Mouse (Mus musculus): Measurements from ENCODE around the gene Pnliprp2.

The Pnliprp2 gene

DNA sequence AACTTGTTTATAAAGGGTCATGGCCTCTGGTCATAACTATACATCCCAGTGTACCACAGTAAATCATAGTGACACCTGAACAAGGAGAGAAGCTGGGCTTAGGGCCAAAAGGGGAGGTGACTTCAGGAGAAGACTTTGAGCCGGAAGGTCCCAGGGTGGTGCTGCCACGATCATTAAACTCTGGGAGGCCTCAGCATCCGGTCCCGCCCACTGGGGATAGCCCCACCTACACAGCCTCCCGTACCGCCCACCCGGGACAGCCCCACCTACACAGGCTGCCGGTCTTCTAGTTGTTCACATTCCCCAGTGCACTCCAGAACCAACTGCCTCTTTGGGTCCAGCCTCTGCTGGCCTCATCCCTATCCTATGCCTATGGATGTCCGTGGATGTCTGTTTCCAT is at the start of gene Pnliprp2:
TSS of gene Pnliprp2 (plus strand) at position 297 of the 400 bp plus-strand sequence.
- DNase-seq = peak; percentile 73

DNA sequence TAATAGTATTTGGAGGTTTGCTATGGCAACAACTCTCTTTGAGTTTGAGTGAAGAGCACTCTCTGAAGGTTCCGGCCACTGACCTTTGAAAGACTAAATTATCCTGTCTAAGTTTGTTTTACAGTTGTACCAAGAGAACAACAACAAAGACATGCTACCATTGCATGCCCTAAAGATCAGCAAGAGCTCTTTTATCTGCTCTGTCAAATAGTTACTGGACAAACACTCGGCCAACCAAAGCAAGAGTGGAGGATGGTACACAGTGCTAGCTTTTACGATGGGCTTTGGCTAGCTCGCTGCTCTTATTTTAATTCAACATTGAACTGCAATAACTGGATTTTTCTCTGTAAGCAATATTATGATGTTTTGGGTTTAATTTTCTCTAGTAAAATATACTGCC is 41.6 kb upstream of the Pnliprp2 start:
- DNase-seq = no peak

- no peak for DNase-seq
Measured at GRCm38 (mm10) chr19:58720439-58720838, 39.1 kb upstream of the Pnliprp2 start.

GRCm38 (mm10) chr19:58726551-58726950 is 33.0 kb upstream of the Pnliprp2 start:
- no peak for DNase-seq

GRCm38 (mm10) chr19:58727756-58728155 is 31.8 kb upstream of the Pnliprp2 start:
- no peak for DNase-seq

- no peak for DNase-seq
Measured at GRCm38 (mm10) chr19:58728445-58729031, 31.0 kb upstream of the Pnliprp2 start, which contains the start of gene Pnliprp1. Pnliprp1 (plus strand) TSS chr19:58728887.

GRCm38 (mm10) chr19:58733216-58733615 is 26.3 kb upstream of the Pnliprp2 start:
- DNase-seq = peak; percentile 12

GRCm38 (mm10) chr19:58738111-58738510 is 21.4 kb upstream of the Pnliprp2 start:
- no peak for DNase-seq

- no peak for DNase-seq
Measured at GRCm38 (mm10) chr19:58741036-58741435, 18.5 kb upstream of the Pnliprp2 start.

DNA sequence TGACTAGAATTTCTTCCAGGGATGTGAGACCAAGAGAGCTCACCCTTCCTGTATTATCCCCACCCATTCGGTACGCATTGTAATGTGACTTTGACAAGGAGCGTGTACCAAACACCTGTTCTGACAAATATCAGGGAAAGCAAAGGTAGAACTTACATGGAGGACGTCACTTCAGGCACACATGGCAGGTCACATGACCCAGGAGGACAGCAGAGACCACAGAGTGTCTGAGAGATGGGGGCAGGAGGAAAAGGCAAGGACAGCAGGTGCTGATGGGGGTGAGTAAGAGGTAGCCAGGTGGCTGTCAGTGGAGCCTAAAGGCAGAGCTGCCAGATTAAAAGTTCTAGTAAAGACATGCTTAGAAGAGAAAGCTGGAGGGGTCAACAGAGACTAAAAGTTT is 16.8 kb upstream of the Pnliprp2 start:
- no peak for DNase-seq

DNA sequence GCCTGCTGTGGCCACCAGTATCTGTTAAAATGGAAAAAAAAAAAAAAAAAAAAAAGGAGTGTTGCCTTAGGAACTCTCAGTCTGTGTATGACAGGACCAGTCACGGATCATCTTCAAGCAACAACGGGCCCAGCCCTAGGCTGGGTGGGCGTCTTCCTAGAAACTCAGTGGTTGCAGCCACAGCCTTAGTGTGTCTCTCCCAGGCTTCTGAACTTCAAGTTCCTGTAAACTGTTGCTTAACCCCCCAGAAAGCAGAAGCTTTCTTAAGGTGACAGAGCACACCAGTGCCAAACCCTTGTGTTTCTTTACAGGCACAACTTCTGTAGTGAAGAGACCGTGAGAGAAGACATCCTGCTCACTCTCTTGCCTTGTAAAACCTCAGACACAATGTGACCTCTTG is 15.8 kb upstream of the Pnliprp2 start:
- DNase-seq = no peak

GRCm38 (mm10) chr19:58747498-58748000 is 12.0 kb upstream of the Pnliprp2 start:
- no peak for DNase-seq

- no peak for DNase-seq
Measured at GRCm38 (mm10) chr19:58750822-58751221, 8.7 kb upstream of the Pnliprp2 start.

DNA sequence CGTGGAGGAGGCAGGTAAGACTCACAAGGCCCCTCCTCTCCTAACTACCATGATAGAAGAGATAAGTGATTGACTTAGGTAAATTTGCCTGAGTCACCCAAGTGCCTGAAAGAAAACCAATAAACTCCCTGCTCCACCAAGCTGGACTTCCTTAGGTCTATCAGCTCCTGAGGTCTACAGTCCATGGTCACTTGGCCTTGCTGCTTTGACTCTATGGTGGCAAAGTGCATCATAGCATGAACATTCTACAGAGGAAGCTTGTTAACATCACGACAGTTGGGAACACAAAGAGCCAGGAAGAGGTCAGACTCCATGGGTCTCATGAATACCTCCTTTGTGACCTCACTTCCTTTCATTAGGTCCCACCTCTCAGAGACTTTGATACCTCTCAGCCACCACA is 8.0 kb upstream of the Pnliprp2 start:
- no peak for DNase-seq

DNA sequence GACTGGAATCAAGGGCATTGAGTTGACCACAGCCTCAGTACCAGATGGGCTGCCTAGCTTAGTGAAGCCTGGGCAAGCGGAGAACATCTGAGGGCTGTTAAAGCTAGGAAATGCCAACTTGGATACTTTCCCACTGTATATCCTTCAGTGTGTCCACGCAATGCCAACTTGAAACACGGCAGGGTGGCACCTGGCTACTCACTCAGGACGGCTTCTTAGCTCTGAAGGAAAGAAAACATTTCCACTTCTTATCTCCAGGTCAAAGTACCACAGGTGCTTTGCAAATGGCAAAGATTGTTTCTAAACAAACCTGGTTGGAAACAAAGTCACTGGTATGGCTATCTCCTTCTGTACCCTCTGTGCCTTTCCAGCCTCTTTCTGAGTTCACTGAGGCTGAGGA is 648 bp upstream of the Pnliprp2 start:
- DNase-seq = no peak

- DNase-seq = no peak
Measured at GRCm38 (mm10) chr19:58762316-58762715, 2.8 kb downstream of the Pnliprp2 start.

DNA sequence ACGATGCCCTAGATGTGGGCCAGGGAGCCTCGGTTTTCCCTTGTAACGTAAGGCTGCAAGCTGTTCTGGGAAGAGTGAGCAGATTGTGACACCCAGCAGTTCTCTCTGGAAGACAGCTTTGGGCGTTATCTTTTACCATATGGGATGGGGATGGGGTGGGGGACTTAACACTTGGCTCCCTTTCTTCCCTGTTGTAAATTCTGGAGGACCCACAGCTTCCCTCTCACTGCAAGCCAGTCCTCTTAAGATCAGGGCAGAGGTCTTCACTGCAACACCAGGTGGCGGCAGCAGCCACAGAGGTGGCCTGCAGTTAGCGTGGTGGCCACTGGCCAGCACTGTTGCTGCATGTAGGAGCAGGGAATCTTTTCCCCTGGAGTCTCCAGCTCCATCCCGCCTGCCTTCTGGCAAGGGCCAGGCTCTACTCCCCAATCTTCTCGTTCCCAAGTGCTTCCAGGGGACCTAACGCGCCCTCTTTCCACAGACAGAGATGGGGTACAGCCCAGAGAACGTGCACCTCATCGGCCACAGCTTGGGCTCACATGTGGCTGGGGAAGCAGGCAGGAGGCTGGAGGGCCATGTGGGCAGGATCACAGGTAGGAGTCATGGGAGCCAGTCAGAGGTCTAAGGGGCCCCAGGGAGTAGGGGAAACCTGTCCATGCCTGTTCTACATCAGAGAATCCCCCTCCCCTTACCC is 3.5 kb downstream of the Pnliprp2 start:
- DNase-seq = peak; percentile 72

DNA sequence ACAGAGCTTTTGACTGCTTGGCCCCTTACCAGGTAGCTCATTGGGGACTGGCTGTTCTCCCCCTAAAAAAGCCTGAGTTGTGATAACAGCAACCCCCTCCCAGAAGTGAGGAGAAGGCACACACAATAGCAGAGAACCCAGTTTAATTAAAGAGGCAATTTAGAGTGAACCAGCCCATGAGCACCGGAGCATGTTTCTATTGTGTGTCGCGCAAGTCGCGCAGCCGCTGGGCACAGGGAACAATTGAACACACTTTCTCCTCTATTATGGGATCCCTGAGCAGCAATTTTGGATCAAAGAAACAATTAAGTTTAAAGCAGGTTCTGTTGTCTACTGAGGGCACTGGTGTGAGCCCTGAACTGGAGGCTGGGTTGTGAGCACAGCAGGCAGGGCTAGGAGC is 7.8 kb downstream of the Pnliprp2 start:
- no peak for DNase-seq

DNA sequence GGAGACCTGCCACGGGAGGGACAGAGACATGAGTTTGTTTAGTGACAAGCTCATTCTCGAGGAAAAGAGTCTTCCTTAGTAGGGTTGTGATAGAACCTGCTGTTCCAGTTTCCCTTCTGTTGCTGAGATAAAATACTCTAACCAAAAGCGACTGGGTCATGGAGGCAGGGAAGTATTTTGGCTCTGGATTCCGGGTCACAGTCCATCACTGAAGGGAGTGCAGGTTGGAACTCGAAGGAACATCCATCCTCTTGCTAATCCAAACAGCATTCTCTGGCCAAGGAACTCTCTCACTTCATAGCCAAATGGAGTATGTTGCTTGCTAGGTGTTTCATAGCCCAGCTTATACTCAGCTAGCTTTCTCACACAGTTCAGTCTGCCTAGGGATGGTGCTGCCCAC is 16.9 kb downstream of the Pnliprp2 start:
- no peak for DNase-seq

GRCm38 (mm10) chr19:58781566-58781965 is 22.0 kb downstream of the Pnliprp2 start:
- DNase-seq = no peak

GRCm38 (mm10) chr19:58783938-58784337 is 24.4 kb downstream of the Pnliprp2 start:
- no peak for DNase-seq

GRCm38 (mm10) chr19:58789194-58789593 is 29.7 kb downstream of the Pnliprp2 start:
- DNase-seq = no peak

DNA sequence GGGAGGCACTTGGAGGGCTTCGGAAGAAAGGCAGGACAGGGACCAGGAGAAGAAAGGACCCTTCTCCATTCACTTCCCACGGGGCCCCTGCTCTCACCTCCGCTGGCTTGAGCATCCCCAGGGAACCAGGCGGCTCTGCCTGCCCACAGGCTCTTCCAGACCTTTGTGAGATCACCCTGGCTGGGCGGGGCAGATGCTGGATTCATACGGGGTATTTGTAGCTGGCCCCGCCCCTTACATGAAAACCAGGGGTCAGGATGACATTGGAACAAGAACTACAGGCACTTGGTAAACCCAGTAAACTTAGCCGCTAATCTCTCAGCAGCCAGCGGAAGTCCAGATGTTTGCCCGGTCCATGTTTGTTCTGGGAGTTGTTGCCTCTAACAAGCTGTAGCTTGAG is 34.8 kb downstream of the Pnliprp2 start, which contains the start of gene 1700019N19Rik:
TSS of gene 1700019N19Rik (minus strand) at position 178 of the 400 bp plus-strand sequence.
- no peak for DNase-seq

GRCm38 (mm10) chr19:58795114-58795669 is 35.7 kb downstream of the Pnliprp2 start:
- DNase-seq = no peak

All from kidney, postnatal 14 days (tissue).